Mouse (Mus musculus) hindbrain, embryonic 15.5 days (tissue): Measurements from ENCODE around the gene Acap2. TPM values are rescaled to one million over a fixed set of nuclear protein-coding genes. Genes with fewer than 3 reads are reported as not detected.

Experiments
- ATAC-seq: fragments of 200-750 bp; cut with Nextera tagmentation; 2 replicates; pipeline ENCODE4 v1.8.0; 2017; ENCODE audit warnings: low read depth, moderate number of reproducible peaks, moderate TSS enrichment; ENCODE audit not compliant: low FRiP score
- H3K27ac ChIP-seq: fragments of 300-500 bp; sonication (generic); replicated peaks from 2 replicates; pipeline ENCODE4 v1.5.1; 2015; ENCODE audit warnings: mild to moderate bottlenecking, inconsistent platforms
- H3K27me3 ChIP-seq: fragments of 300-500 bp; sonication (generic); 2 replicates; pipeline ENCODE4 v1.6.1; 2015; ENCODE audit warnings: control low read depth, inconsistent platforms
- H3K36me3 ChIP-seq: fragments of 300-500 bp; sonication (generic); 2 replicates; pipeline ENCODE4 v1.6.1; 2015; ENCODE audit warnings: control low read depth, inconsistent platforms
- H3K4me1 ChIP-seq: fragments of 300-500 bp; sonication (generic); replicated peaks from 2 replicates; pipeline ENCODE4 v1.6.1; 2015; ENCODE audit warnings: control low read depth, inconsistent platforms
- H3K4me2 ChIP-seq: fragments of 300-500 bp; sonication (generic); 2 replicates; pipeline ENCODE4 v1.6.1; 2015; ENCODE audit warnings: moderate library complexity, mild to moderate bottlenecking, inconsistent platforms
- H3K4me3 ChIP-seq: fragments of 300-500 bp; sonication (generic); 2 replicates; pipeline ENCODE4 v1.5.1; 2015; ENCODE audit warnings: mild to moderate bottlenecking, inconsistent platforms
- H3K9ac ChIP-seq: fragments of 300-500 bp; sonication (generic); 2 replicates; pipeline ENCODE4 v1.6.1; 2015; ENCODE audit warnings: inconsistent platforms
- H3K9me3 ChIP-seq: fragments of 300-500 bp; sonication (generic); 2 replicates; pipeline ENCODE4 v1.6.1; 2016; ENCODE audit warnings: control low read depth, inconsistent platforms
- WGBS: fragments of 180-500 bp; shearing (Covaris S2); methylation state at CpG from one replicate; pipeline ENCODE4 v1.1.7; 2015; 5-methylcytosine and 5-hydroxymethylcytosine counted together
- polyA plus RNA-seq: library from polyadenylated mRNA; unstranded; fragments of >200 nt; fragmentation: Nextera tagmentation; extraction: Ambion mirVana; gene quantifications from 2 replicates; pipeline ENCODE4 v1.2.1, GENCODE M21; 2015

Gene Acap2
- polyA plus RNA-seq, 1 experiment from 2014 or later: 11.5 TPM

- Histone ChIP-seq H3K27me3 (no peaks in the 10 kb centered on the region), H3K9ac (no peak overlapping the region), H3K27ac (no peak overlapping the region), H3K9me3 (no peaks in the 10 kb centered on the region), H3K4me1 (peaks cover 15% of the 10 kb centered on the region), H3K4me2 (no peak overlapping the region), H3K36me3 (no peaks in the 10 kb centered on the region), H3K4me3 (no peak overlapping the region)
- WGBS: 76% methylated on average over 1 of the region's 1 CpGs
- ATAC-seq: no peak
Observed at GRCm38 (mm10) chr16:31204216-31204615, 3.2 kb upstream of the Acap2 start.

GRCm38 (mm10) chr16:31201704-31202103, 659 bp upstream of the Acap2 start:
- no peak for ATAC-seq
- 85% methylated on average over 2 of the region's 2 CpGs for WGBS
- peak overlapping the region; percentile 88; the same call in 1 of the 2 replicates for H3K4me3 ChIP-seq
- no peaks in the 10 kb centered on the region for H3K9me3 ChIP-seq
- no peaks in the 10 kb centered on the region for H3K27me3 ChIP-seq
- peaks cover 24% of the 10 kb centered on the region for H3K4me1 ChIP-seq
- H3K36me3 ChIP-seq: no peaks in the 10 kb centered on the region
- peak overlapping the region; percentile 66 for H3K4me2 ChIP-seq
- peak overlapping the region; percentile 78 for H3K27ac ChIP-seq
- no peak overlapping the region; the same call in 1 of the 2 replicates for H3K9ac ChIP-seq

GRCm38 (mm10) chr16:31199926-31200789, 887 bp downstream of the Acap2 start:
- peaks cover 24% of the 10 kb centered on the region for H3K4me1 ChIP-seq
- H3K36me3 ChIP-seq: no peaks in the 10 kb centered on the region
- H3K4me2 ChIP-seq: peak overlapping the region; percentile 66
- peak overlapping the region; percentile 93 for H3K27ac ChIP-seq
- peak; percentile 24; the same call in 1 of the 2 replicates for ATAC-seq
- under 1% methylated on average over 55 of the region's 56 CpGs for WGBS
- H3K9ac ChIP-seq: peak overlapping the region; percentile 93
- H3K9me3 ChIP-seq: no peaks in the 10 kb centered on the region
- H3K27me3 ChIP-seq: no peaks in the 10 kb centered on the region
- peak overlapping the region; percentile 88 for H3K4me3 ChIP-seq

GRCm38 (mm10) chr16:31199591-31199925, 1.5 kb downstream of the Acap2 start:
- WGBS: 1% methylated on average over 14 of the region's 14 CpGs
- H3K27ac ChIP-seq: peak overlapping the region; percentile 93; the same call in 1 of the 2 replicates
- H3K4me2 ChIP-seq: peak overlapping the region; percentile 66
- H3K4me3 ChIP-seq: peak overlapping the region; percentile 88
- no peaks in the 10 kb centered on the region for H3K9me3 ChIP-seq
- H3K4me1 ChIP-seq: peaks cover 24% of the 10 kb centered on the region
- ATAC-seq: no peak
- no peaks in the 10 kb centered on the region for H3K36me3 ChIP-seq
- H3K27me3 ChIP-seq: no peaks in the 10 kb centered on the region
- peak overlapping the region; percentile 93 for H3K9ac ChIP-seq

- Histone ChIP-seq H3K27me3 (no peaks in the 10 kb centered on the region), H3K4me2 (no peak overlapping the region), H3K9ac (no peak overlapping the region), H3K36me3 (no peaks in the 10 kb centered on the region), H3K27ac (no peak overlapping the region), H3K4me3 (no peak overlapping the region), H3K9me3 (no peaks in the 10 kb centered on the region), H3K4me1 (peaks cover 32% of the 10 kb centered on the region)
- WGBS: 72% methylated on average over 3 of the region's 3 CpGs
- no peak for ATAC-seq
Observed at GRCm38 (mm10) chr16:31196971-31197370, 4.1 kb downstream of the Acap2 start.

- Histone ChIP-seq H3K9ac (no peak overlapping the region), H3K27ac (no peak overlapping the region), H3K9me3 (no peaks in the 10 kb centered on the region), H3K27me3 (no peaks in the 10 kb centered on the region), H3K4me2 (no peak overlapping the region), H3K4me3 (no peak overlapping the region), H3K4me1 (peaks cover 16% of the 10 kb centered on the region), H3K36me3 (no peaks in the 10 kb centered on the region)
- WGBS: 57% methylated on average over 3 of the region's 3 CpGs
- no peak for ATAC-seq
Observed at GRCm38 (mm10) chr16:31192526-31192925, 8.5 kb downstream of the Acap2 start.

GRCm38 (mm10) chr16:31191818-31192217, 9.2 kb downstream of the Acap2 start:
- 64% methylated on average over 6 of the region's 6 CpGs for WGBS
- H3K9me3 ChIP-seq: no peaks in the 10 kb centered on the region
- no peak overlapping the region for H3K27ac ChIP-seq
- no peak overlapping the region for H3K4me3 ChIP-seq
- peaks cover 16% of the 10 kb centered on the region for H3K4me1 ChIP-seq
- H3K9ac ChIP-seq: no peak overlapping the region
- H3K36me3 ChIP-seq: no peaks in the 10 kb centered on the region
- H3K4me2 ChIP-seq: no peak overlapping the region
- no peak for ATAC-seq
- H3K27me3 ChIP-seq: no peaks in the 10 kb centered on the region

GRCm38 (mm10) chr16:31190426-31190825, 10.6 kb downstream of the Acap2 start:
- Histone ChIP-seq H3K27ac (no peak overlapping the region), H3K4me2 (no peak overlapping the region), H3K4me3 (no peak overlapping the region), H3K9me3 (no peaks in the 10 kb centered on the region), H3K27me3 (no peaks in the 10 kb centered on the region), H3K9ac (no peak overlapping the region), H3K36me3 (no peaks in the 10 kb centered on the region), H3K4me1 (peaks cover 20% of the 10 kb centered on the region)
- 89% methylated on average over 8 of the region's 8 CpGs for WGBS
- no peak for ATAC-seq

GRCm38 (mm10) chr16:31189291-31189690, 11.8 kb downstream of the Acap2 start:
- Histone ChIP-seq H3K4me2 (no peak overlapping the region), H3K4me1 (peaks cover 20% of the 10 kb centered on the region), H3K4me3 (no peak overlapping the region), H3K9ac (no peak overlapping the region), H3K27ac (no peak overlapping the region), H3K27me3 (no peaks in the 10 kb centered on the region), H3K9me3 (no peaks in the 10 kb centered on the region), H3K36me3 (no peaks in the 10 kb centered on the region)
- 87% methylated on average over 5 of the region's 5 CpGs for WGBS
- ATAC-seq: no peak

GRCm38 (mm10) chr16:31188799-31189198, 12.2 kb downstream of the Acap2 start:
- no peak overlapping the region for H3K9ac ChIP-seq
- no peaks in the 10 kb centered on the region for H3K27me3 ChIP-seq
- no peak overlapping the region for H3K4me3 ChIP-seq
- no peak overlapping the region for H3K4me2 ChIP-seq
- no peak overlapping the region for H3K27ac ChIP-seq
- ATAC-seq: no peak
- 82% methylated on average over 2 of the region's 2 CpGs for WGBS
- H3K9me3 ChIP-seq: no peaks in the 10 kb centered on the region
- no peaks in the 10 kb centered on the region for H3K36me3 ChIP-seq
- H3K4me1 ChIP-seq: peaks cover 20% of the 10 kb centered on the region

- no peak for ATAC-seq
Observed at GRCm38 (mm10) chr16:31188270-31188669, 12.8 kb downstream of the Acap2 start.

GRCm38 (mm10) chr16:31187192-31187591, 13.9 kb downstream of the Acap2 start:
- Histone ChIP-seq H3K4me2 (no peak overlapping the region), H3K27me3 (no peaks in the 10 kb centered on the region), H3K4me3 (no peak overlapping the region), H3K27ac (no peak overlapping the region), H3K36me3 (no peaks in the 10 kb centered on the region), H3K9ac (no peak overlapping the region), H3K4me1 (peaks cover 17% of the 10 kb centered on the region), H3K9me3 (no peaks in the 10 kb centered on the region)
- no peak for ATAC-seq
- WGBS: 79% methylated on average over 1 of the region's 1 CpGs

More at GRCm38 (mm10) chr16:31188270-31188669, 12.8 kb downstream of the Acap2 start:
- Histone ChIP-seq H3K36me3 (no peaks in the 10 kb centered on the region), H3K4me1 (peaks cover 20% of the 10 kb centered on the region), H3K4me2 (no peak overlapping the region), H3K9ac (no peak overlapping the region), H3K9me3 (no peaks in the 10 kb centered on the region), H3K4me3 (no peak overlapping the region), H3K27me3 (no peaks in the 10 kb centered on the region), H3K27ac (no peak overlapping the region)
- 46% methylated on average over 6 of the region's 6 CpGs for WGBS
